Mouse (Mus musculus) stomach, embryonic 14.5 days (tissue): ENCODE data around the gene Podxl2. TPM values are rescaled to one million over a fixed set of nuclear protein-coding genes. Genes with fewer than 3 reads are reported as not detected.

ENCODE experiments used
- ATAC-seq: fragments of 200-750 bp; cut with Nextera tagmentation; 2 replicates; pipeline ENCODE4 v1.8.0; 2017; ENCODE audit warnings: low read depth, moderate TSS enrichment; ENCODE audit not compliant: insufficient number of reproducible peaks, insufficient read depth, low FRiP score
- H3K27ac ChIP-seq: fragments of 300-500 bp; sonication (generic); 2 replicates; pipeline ENCODE4 v1.5.1; 2014; ENCODE audit warnings: mild to moderate bottlenecking, low read length, moderate library complexity, mixed read lengths
- H3K27me3 ChIP-seq: fragments of 300-500 bp; sonication (generic); 2 replicates; pipeline ENCODE4 v1.6.1; 2014; ENCODE audit warnings: low read length, control low read depth, mixed read lengths; ENCODE audit not compliant: control insufficient read depth, insufficient read depth
- H3K36me3 ChIP-seq: fragments of 300-500 bp; sonication (generic); 2 replicates; pipeline ENCODE4 v1.6.1; 2014; ENCODE audit warnings: mild to moderate bottlenecking, control low read depth, low read length, moderate library complexity, mixed read lengths; ENCODE audit not compliant: control insufficient read depth, insufficient read depth
- H3K4me1 ChIP-seq: fragments of 300-500 bp; sonication (generic); 2 replicates; pipeline ENCODE4 v1.6.1; 2014; ENCODE audit warnings: low read length, control low read depth, mixed read lengths; ENCODE audit not compliant: control insufficient read depth, insufficient read depth
- H3K4me2 ChIP-seq: fragments of 300-500 bp; sonication (generic); replicated peaks from 2 replicates; pipeline ENCODE4 v1.6.1; 2014; ENCODE audit warnings: low read depth, low read length, control low read depth
- H3K4me3 ChIP-seq: fragments of 300-500 bp; sonication (generic); 2 replicates; pipeline ENCODE4 v1.5.1; 2014; ENCODE audit warnings: low read depth, low read length, control low read depth
- H3K9ac ChIP-seq: fragments of 300-500 bp; sonication (generic); replicated peaks from 2 replicates; pipeline ENCODE4 v1.6.1; 2014; ENCODE audit warnings: low read depth, mild to moderate bottlenecking, control low read depth, low read length, moderate library complexity, mixed read lengths
- H3K9me3 ChIP-seq: fragments of 300-500 bp; sonication (generic); 2 replicates; pipeline ENCODE4 v1.6.1; 2016; ENCODE audit warnings: low read depth, low read length, control low read depth; ENCODE audit not compliant: control insufficient read depth
- WGBS: fragments of 180-500 bp; shearing (Covaris S2); extraction: QIAGEN DNeasy Blood & Tissue Kit; methylation state at CpG from one replicate; pipeline ENCODE4 v1.1.7; 2014; 5-methylcytosine and 5-hydroxymethylcytosine counted together
- polyA plus RNA-seq: library from polyadenylated mRNA; unstranded; fragments of >200 nt; fragmentation: Nextera tagmentation; extraction: Ambion mirVana; gene quantifications from 2 replicates; pipeline ENCODE4 v1.2.1, GENCODE M21; 2014

Podxl2 gene
- polyA plus RNA-seq, 1 experiment from 2014 or later = 85.3 TPM

DNA sequence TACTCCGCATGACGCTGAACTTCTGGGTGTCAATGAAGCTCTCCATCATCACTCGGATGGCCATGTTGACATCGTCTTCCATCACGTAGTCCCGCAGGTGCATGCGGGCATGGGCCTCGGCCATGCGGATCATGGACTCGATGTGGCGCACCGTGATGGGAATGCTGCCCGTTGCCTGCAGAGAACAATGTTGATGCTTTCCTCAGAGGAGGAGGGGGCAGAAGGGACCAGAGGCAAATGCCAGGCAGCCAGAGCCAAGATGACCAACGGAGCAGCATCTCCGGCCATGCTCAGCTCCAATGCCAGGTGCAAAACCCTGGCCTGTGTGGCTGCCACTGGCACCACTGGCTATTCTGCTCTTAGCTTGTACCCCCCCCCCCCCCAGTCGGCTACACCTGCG lies 9.8 kb upstream of the Podxl2 start:
- H3K27ac ChIP-seq = no peak overlapping the region
- no peak for ATAC-seq
- WGBS = 96% methylated on average over 17 of the region's 17 CpGs
- H3K4me1 ChIP-seq = no peaks in the 10 kb centered on the region
- H3K36me3 ChIP-seq = peaks cover 76% of the 10 kb centered on the region
- no peaks in the 10 kb centered on the region for H3K9me3 ChIP-seq
- H3K27me3 ChIP-seq = no peaks in the 10 kb centered on the region
- no peak overlapping the region for H3K9ac ChIP-seq
- no peak overlapping the region for H3K4me3 ChIP-seq
- no peak overlapping the region for H3K4me2 ChIP-seq

DNA sequence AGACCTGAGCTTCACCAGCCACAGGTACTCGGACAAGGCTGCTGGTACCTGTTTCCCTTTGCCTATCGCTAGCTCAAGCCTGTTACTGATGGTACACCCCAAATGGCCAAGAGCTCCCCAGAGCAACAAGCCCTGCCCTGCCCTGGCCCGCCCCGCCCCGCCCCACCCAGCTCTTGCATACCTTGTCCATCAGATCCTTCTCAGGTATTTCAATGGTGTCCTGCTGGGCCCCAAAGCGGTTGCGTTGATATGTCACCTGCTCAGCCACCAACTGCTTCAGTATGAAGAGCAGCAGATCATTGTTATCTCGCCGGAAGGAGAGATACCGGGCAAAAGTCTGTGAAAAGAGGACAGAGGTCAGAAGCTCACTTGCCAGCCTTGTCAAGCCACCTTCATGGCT lies 9.4 kb upstream of the Podxl2 start:
- no peak overlapping the region for H3K4me3 ChIP-seq
- 89% methylated on average over 10 of the region's 10 CpGs for WGBS
- H3K36me3 ChIP-seq = peaks cover 71% of the 10 kb centered on the region
- H3K27me3 ChIP-seq = no peaks in the 10 kb centered on the region
- no peak overlapping the region for H3K9ac ChIP-seq
- no peaks in the 10 kb centered on the region for H3K9me3 ChIP-seq
- no peaks in the 10 kb centered on the region for H3K4me1 ChIP-seq
- no peak for ATAC-seq
- H3K4me2 ChIP-seq = no peak overlapping the region
- H3K27ac ChIP-seq = no peak overlapping the region

DNA sequence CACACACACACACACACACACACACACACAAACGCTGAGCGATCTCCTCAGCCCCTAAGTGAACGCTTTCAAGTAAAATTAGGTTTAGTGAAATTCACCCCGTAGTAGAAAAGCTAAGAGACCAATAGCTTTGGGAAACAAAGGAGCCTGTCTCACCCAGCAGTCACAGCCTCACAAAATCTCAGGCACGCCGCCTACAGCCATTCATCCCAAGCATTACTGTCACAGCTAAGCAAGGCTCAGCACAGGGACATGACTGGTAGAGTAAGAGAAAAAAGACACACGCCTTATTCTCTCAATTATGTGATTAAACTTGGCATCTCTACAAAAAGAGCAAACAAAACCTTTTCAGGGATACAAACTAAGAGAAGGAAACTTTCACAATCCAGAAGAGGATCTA lies 6.5 kb upstream of the Podxl2 start:
- H3K36me3 ChIP-seq = peaks cover 45% of the 10 kb centered on the region
- H3K9me3 ChIP-seq = no peaks in the 10 kb centered on the region
- no peaks in the 10 kb centered on the region for H3K27me3 ChIP-seq
- H3K4me3 ChIP-seq = no peak overlapping the region
- no peak overlapping the region for H3K27ac ChIP-seq
- no peak for ATAC-seq
- H3K4me2 ChIP-seq = no peak overlapping the region
- H3K4me1 ChIP-seq = no peaks in the 10 kb centered on the region
- H3K9ac ChIP-seq = no peak overlapping the region
- WGBS = 85% methylated on average over 7 of the region's 7 CpGs

DNA sequence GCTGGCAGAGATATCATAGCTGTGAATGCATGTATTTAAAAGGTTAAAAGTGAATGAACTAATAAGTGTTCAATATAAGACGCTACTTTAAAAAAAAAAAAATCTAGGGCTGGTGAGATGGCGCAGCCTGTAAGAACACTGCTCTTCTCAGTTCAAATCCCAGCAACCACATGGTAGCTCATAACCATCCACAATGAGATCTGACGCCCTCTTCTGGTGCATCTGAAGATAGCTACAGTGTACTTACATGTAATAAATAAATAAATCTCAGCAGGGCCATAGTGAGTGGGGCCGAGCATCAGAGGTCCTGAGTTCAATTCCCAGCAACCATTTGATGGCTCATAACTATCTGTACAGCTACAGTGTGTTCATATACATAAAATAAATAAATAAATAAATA lies 4.6 kb upstream of the Podxl2 start:
- no peaks in the 10 kb centered on the region for H3K27me3 ChIP-seq
- no peak overlapping the region for H3K27ac ChIP-seq
- no peaks in the 10 kb centered on the region for H3K9me3 ChIP-seq
- H3K4me1 ChIP-seq = peaks cover 3% of the 10 kb centered on the region; the same call in 1 of the 2 replicates
- H3K36me3 ChIP-seq = peaks cover 28% of the 10 kb centered on the region
- no peak overlapping the region for H3K9ac ChIP-seq
- ATAC-seq = no peak
- H3K4me2 ChIP-seq = no peak overlapping the region
- no peak overlapping the region for H3K4me3 ChIP-seq
- WGBS = 68% methylated on average over 4 of the region's 4 CpGs

DNA sequence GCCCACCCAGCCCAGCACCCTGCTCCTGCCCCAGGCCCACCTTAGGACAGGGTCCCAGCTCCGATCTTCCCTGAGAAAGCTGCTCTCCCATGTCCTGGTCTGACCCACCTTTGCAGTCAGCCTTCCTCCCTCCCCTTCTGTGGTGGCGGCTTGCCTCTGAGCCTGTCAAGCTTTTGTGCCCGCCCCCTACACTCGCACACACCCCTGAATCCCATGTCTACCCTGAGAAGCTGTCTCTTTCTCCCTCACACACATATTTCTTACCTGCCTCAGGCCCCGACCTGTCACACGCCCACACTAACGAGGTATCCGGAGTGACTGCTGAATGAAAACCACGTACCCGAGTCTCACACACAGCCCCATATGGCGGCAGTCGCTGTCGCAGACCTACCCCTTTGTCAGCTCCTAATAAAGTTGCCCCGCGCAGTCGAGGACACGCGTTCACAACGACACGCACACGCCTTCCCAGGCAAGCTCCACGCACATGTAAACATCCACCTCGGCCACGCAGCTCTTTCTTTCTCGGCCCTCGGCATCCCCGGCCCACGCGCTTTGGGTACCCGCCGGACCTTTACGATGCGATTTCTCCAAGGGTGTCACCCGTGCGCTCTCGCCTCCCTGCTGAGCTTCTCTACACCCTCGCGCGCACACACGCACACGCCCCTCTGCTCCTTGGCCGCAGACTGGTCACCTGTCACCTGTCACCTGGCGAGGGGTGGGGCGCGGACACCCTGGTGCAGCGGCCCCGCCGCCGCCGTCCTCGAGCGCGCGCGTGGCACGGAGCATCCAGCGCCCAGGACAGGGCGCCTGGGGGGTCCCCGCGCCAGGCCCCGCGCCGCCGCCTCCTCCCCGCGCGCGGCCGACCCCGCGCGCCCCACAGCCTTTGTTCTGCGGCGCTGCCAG lies 628 bp downstream of the Podxl2 start:
- H3K4me2 ChIP-seq = peak overlapping the region; percentile 96
- H3K4me1 ChIP-seq = peaks cover 16% of the 10 kb centered on the region; the same call in 1 of the 2 replicates
- H3K4me3 ChIP-seq = peak overlapping the region; percentile 65
- peak; percentile 39; the same call in 1 of the 2 replicates for ATAC-seq
- peak overlapping the region; percentile 77 for H3K9ac ChIP-seq
- WGBS = 1% methylated on average over 74 of the region's 74 CpGs
- no peaks in the 10 kb centered on the region for H3K27me3 ChIP-seq
- no peak overlapping the region for H3K27ac ChIP-seq
- no peaks in the 10 kb centered on the region for H3K9me3 ChIP-seq
- no peaks in the 10 kb centered on the region for H3K36me3 ChIP-seq

DNA sequence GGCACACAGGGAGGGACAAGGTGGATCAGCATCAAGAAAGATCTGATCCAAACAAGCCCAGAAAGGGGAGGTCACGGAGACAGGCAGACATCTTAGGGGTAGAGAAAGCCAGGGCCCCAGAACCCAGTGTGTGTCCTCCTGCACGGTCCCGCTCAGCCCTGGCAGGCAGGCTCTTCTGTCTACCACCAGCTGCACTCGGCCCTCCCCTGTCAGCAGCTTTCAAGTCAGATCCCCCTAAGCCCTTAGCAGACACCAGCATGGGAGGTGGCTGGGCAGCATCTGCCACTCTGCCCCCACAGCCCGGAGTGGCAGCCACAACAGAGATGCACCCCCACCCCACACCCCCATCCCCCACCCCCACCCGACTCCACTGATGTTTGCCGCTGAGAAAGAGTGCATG lies 2.0 kb downstream of the Podxl2 start:
- Histone ChIP-seq H3K4me1 (peaks cover 16% of the 10 kb centered on the region; the same call in 1 of the 2 replicates), H3K4me3 (no peak overlapping the region), H3K9me3 (no peaks in the 10 kb centered on the region), H3K4me2 (no peak overlapping the region; the same call in 1 of the 2 replicates), H3K27ac (no peak overlapping the region), H3K9ac (no peak overlapping the region), H3K27me3 (no peaks in the 10 kb centered on the region), H3K36me3 (no peaks in the 10 kb centered on the region)
- ATAC-seq = no peak
- WGBS = 44% methylated on average over 7 of the region's 7 CpGs

DNA sequence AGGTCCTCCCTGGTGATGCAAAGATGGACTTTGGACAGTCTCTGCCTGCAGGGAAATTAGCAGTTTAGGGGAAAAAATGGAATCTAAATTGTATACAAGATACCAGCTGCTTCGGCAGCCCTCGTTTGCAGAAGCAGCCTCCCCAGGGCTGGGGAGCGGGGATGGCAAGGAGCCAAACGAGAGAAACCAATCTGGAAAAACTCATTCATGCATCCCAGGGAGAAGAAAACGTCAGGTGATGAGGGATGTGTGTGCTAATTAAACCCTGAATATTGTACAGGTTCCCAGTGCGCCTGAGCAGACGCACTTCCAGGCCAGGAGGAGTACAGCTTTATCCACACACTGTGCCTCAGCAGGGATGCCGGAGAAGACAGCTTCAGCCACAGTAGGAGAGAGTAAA lies 3.3 kb downstream of the Podxl2 start:
- 27% methylated on average over 8 of the region's 8 CpGs for WGBS

DNA sequence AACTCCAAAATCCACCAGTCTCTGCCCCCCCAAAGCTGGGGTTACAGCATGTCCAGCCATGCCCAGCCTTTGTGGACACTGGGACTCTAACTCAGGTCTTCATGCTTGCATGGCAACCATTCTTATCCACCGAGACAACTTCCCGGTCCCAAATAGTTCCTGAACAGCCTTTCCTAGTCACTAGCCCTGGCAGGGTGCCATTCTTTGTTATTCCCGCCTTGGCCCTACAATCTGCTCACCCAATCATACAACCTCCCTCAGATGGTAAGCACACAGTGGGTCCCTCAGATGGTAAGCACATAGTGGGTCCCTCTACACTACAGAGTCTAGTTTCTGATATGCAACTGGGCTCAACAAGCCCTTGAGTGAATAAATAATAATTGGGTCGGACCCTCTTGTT lies 4.2 kb downstream of the Podxl2 start:
- H3K4me3 ChIP-seq = no peak overlapping the region
- H3K27me3 ChIP-seq = no peaks in the 10 kb centered on the region
- WGBS = 61% methylated on average over 4 of the region's 4 CpGs
- H3K4me2 ChIP-seq = no peak overlapping the region
- ATAC-seq = no peak
- peaks cover 16% of the 10 kb centered on the region; the same call in 1 of the 2 replicates for H3K4me1 ChIP-seq
- no peaks in the 10 kb centered on the region for H3K36me3 ChIP-seq
- H3K9me3 ChIP-seq = no peaks in the 10 kb centered on the region
- H3K9ac ChIP-seq = no peak overlapping the region
- no peak overlapping the region for H3K27ac ChIP-seq

More for the DNA sequence above, 3.3 kb downstream of the Podxl2 start:
- Histone ChIP-seq H3K4me2 (no peak overlapping the region), H3K9me3 (no peaks in the 10 kb centered on the region), H3K4me3 (no peak overlapping the region), H3K27me3 (no peaks in the 10 kb centered on the region), H3K36me3 (no peaks in the 10 kb centered on the region), H3K9ac (no peak overlapping the region), H3K27ac (no peak overlapping the region), H3K4me1 (peaks cover 16% of the 10 kb centered on the region; the same call in 1 of the 2 replicates)
- peak; percentile 1; the same call in 1 of the 2 replicates for ATAC-seq
